ENCODE assay signal across 8 mouse cellular contexts in the genomic region with DNA sequence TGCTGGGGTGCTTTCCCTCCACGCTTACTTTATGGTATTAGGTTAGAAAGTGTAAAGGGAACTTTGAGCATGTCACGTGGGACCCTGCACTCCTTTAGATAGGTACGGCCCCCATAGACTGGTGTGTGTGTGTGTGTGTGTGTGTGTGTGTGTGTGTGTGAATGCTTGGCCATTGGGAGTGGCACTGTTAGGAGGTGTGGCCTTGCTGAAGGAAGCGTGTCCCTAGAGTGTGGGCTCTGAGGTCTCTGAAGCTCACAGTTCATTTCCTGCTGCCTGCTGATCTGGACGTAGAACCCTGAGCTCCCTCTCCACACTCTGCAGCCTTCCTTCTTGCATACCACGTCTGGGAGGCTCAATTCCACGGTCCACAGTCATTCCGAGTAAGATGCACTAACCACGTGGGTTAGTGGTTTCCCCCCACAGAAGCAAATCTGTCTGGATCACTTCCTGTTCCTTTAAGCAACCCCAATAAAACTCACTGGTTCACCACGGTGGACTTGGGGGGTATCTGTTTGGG. TPM values are rescaled to one million over a fixed set of nuclear protein-coding genes. Genes with fewer than 3 reads are reported as not detected.
DNase-seq lines count a peak whose midpoint lies in the region; ATAC-seq lines count a peak whose summit lies in the region.

No protein-coding gene starts in this region.

- H3K9ac ChIP-seq in heart, embryonic 12.5 days = no peak overlapping the region
- H3K9ac ChIP-seq in heart, embryonic 11.5 days (ENCODE audit: low read depth, low read length) = no peak overlapping the region

- H3K27ac ChIP-seq in heart, embryonic 12.5 days (ENCODE audit: poor library complexity, severe bottlenecking) = 0 out of 2 replicates have a peak overlapping the region, but pooled peaks have one; percentile 5
- no peak overlapping the region for H3K27ac ChIP-seq in heart, embryonic 11.5 days (ENCODE audit: low read depth, low read length)
- peak overlapping the region; percentile 90 for H3K27ac ChIP-seq in midbrain, embryonic 10.5 days (replicated peaks)

- H3K4me3 ChIP-seq in heart, embryonic 12.5 days = no peak overlapping the region
- no peak overlapping the region for H3K4me3 ChIP-seq in heart, embryonic 11.5 days (ENCODE audit: low read depth, low read length)
- peak overlapping the region; percentile 32 for H3K4me3 ChIP-seq in midbrain, embryonic 10.5 days

- 69% methylated on average over 10 of the region's 10 CpGs for WGBS in heart, embryonic 12.5 days
- 65% methylated on average over 10 of the region's 10 CpGs for WGBS in heart, embryonic 11.5 days (ENCODE audit: insufficient replicate concordance)
- 64% methylated on average over 10 of the region's 10 CpGs for WGBS in midbrain, embryonic 10.5 days

- peaks cover 26% of the 10 kb centered on the region for H3K4me1 ChIP-seq in heart, embryonic 12.5 days (replicated peaks)
- peaks cover 23% of the 10 kb centered on the region for H3K4me1 ChIP-seq in heart, embryonic 11.5 days (ENCODE audit: control insufficient read depth, insufficient read depth, low read length)
- H3K4me1 ChIP-seq in midbrain, embryonic 10.5 days = peaks cover 71% of the 10 kb centered on the region

- H3K4me2 ChIP-seq in heart, embryonic 12.5 days = no peak overlapping the region
- H3K4me2 ChIP-seq in heart, embryonic 11.5 days = no peak overlapping the region

- DNase-seq in midbrain, embryonic 10.5 days (ENCODE audit: low spot score) = no peak
- no peak for DNase-seq in right cerebral cortex, postnatal 36 days (ENCODE audit: low spot score in 2 of 2)
- DNase-seq in ovary, postnatal 10 days (ENCODE audit: low spot score) = no peak
- DNase-seq in kidney, postnatal 4 days = no peak

- H3K27me3 ChIP-seq in heart, embryonic 12.5 days (replicated peaks) = no peaks in the 10 kb centered on the region
- no peaks in the 10 kb centered on the region for H3K27me3 ChIP-seq in heart, embryonic 11.5 days (ENCODE audit: control insufficient read depth, insufficient read depth, low read length)
- H3K27me3 ChIP-seq in midbrain, embryonic 10.5 days (ENCODE audit: low read depth, poor library complexity, severe bottlenecking) = no peaks in the 10 kb centered on the region

- no peak for ATAC-seq in heart, embryonic 12.5 days (ENCODE audit: insufficient number of reproducible peaks, low FRiP score)
- ATAC-seq in heart, embryonic 11.5 days (replicated peaks; ENCODE audit: insufficient number of reproducible peaks, low FRiP score, low TSS enrichment) = no peak
- peak; percentile 84 for ATAC-seq in CD4-positive, CD25-positive, alpha-beta regulatory T cell, adult 4 months
- ATAC-seq in hematopoietic stem cell, adult 5-6 weeks (replicated peaks in 1 of 2; ENCODE audit: insufficient read depth in 1 of 2, low FRiP score in 2 of 2, low TSS enrichment in 1 of 2, low read depth in 1 of 2, poor library complexity in 2 of 2, severe bottlenecking in 2 of 2) = peak; percentile 75 to 90

- H3K36me3 ChIP-seq in heart, embryonic 12.5 days = peaks cover 23% of the 10 kb centered on the region
- peaks cover 8% of the 10 kb centered on the region; the same call in 1 of the 2 replicates for H3K36me3 ChIP-seq in heart, embryonic 11.5 days (ENCODE audit: control insufficient read depth, insufficient read depth, low read length)
- peaks cover 88% of the 10 kb centered on the region for H3K36me3 ChIP-seq in midbrain, embryonic 10.5 days

- H3K9me3 ChIP-seq in heart, embryonic 12.5 days (replicated peaks) = no peaks in the 10 kb centered on the region
- H3K9me3 ChIP-seq in heart, embryonic 11.5 days (replicated peaks; ENCODE audit: control insufficient read depth, low read length) = no peaks in the 10 kb centered on the region
- H3K9me3 ChIP-seq in midbrain, embryonic 10.5 days (replicated peaks) = peaks cover 14% of the 10 kb centered on the region; the same call in 1 of the 2 replicates

RNA-seq across cellular contexts. Expression of gene Golm1, which starts 19.2 kb away (rescaled TPM):
- 63.2 and 67.6 TPM in 2 replicates for polyA plus RNA-seq in heart, embryonic 12.5 days (2016; fragmentation: Nextera tagmentation; extraction: Ambion mirVana)
- polyA plus RNA-seq in heart, embryonic 11.5 days (2014; fragmentation: Nextera tagmentation; extraction: Ambion mirVana) = 64.8 and 68.7 TPM in 2 replicates
- polyA plus RNA-seq in CD4-positive, CD25-positive, alpha-beta regulatory T cell, adult 4 months (2017; shearing (Covaris generic)) = 10 to 100 TPM; 38.6 to 45.1 TPM
- total RNA-seq in hematopoietic stem cell, adult 5-6 weeks (2017) = 29.8 and 41.9 TPM in 2 replicates
- 181 and 187 TPM in 2 replicates for polyA plus RNA-seq in midbrain, embryonic 10.5 days (2016; fragmentation: Nextera tagmentation; extraction: Ambion mirVana)

RNA-seq across cellular contexts. Expression of gene 4921517D22Rik, which starts 37.5 kb away (rescaled TPM):
- not detected in 2 replicates for polyA plus RNA-seq in heart, embryonic 12.5 days (2016; fragmentation: Nextera tagmentation; extraction: Ambion mirVana)
- not detected in 2 replicates for polyA plus RNA-seq in heart, embryonic 11.5 days (2014; fragmentation: Nextera tagmentation; extraction: Ambion mirVana)
- polyA plus RNA-seq in CD4-positive, CD25-positive, alpha-beta regulatory T cell, adult 4 months (2017; shearing (Covaris generic)) = not detected
- total RNA-seq in hematopoietic stem cell, adult 5-6 weeks (2017) = not detected in 2 replicates
- not detected in 2 replicates for polyA plus RNA-seq in midbrain, embryonic 10.5 days (2016; fragmentation: Nextera tagmentation; extraction: Ambion mirVana)

RNA-seq across cellular contexts. Expression of gene Spata31d1a, which starts 53.8 kb away (rescaled TPM):
- not detected in 2 replicates for polyA plus RNA-seq in heart, embryonic 12.5 days (2016; fragmentation: Nextera tagmentation; extraction: Ambion mirVana)
- polyA plus RNA-seq in heart, embryonic 11.5 days (2014; fragmentation: Nextera tagmentation; extraction: Ambion mirVana) = not detected in 2 replicates
- polyA plus RNA-seq in CD4-positive, CD25-positive, alpha-beta regulatory T cell, adult 4 months (2017; shearing (Covaris generic)) = not detected
- total RNA-seq in hematopoietic stem cell, adult 5-6 weeks (2017) = not detected in 2 replicates
- polyA plus RNA-seq in midbrain, embryonic 10.5 days (2016; fragmentation: Nextera tagmentation; extraction: Ambion mirVana) = 0.02 TPM in 1 of 2 replicates, not detected in the other

RNA-seq across cellular contexts. Expression of gene Spata31d1b, which starts 55.7 kb away (rescaled TPM):
- polyA plus RNA-seq in heart, embryonic 12.5 days (2016; fragmentation: Nextera tagmentation; extraction: Ambion mirVana) = not detected in 2 replicates
- not detected in 2 replicates for polyA plus RNA-seq in heart, embryonic 11.5 days (2014; fragmentation: Nextera tagmentation; extraction: Ambion mirVana)
- polyA plus RNA-seq in CD4-positive, CD25-positive, alpha-beta regulatory T cell, adult 4 months (2017; shearing (Covaris generic)) = not detected
- not detected in 2 replicates for total RNA-seq in hematopoietic stem cell, adult 5-6 weeks (2017)
- polyA plus RNA-seq in midbrain, embryonic 10.5 days (2016; fragmentation: Nextera tagmentation; extraction: Ambion mirVana) = 0.02 TPM in 1 of 2 replicates, not detected in the other

Comparison
In these comparisons a context has a peak if more than half of its experiments do, and no peak if none do; other contexts are left out.
1. ATAC-seq: peak in CD4-positive, CD25-positive, alpha-beta regulatory T cell, adult 4 months (single experiment) and hematopoietic stem cell, adult 5-6 weeks (2 of 2); none in heart, embryonic 12.5 days (single experiment) and heart, embryonic 11.5 days (single experiment).